Mouse (Mus musculus) embryo, embryonic 10.5 days (tissue): ENCODE data around the gene Zfp938.

Source experiments
- DNase-seq: peaks from one replicate; pipeline ENCODE4 v3.0.0-alpha.2; 2015; ENCODE audit warnings: low spot score

The Zfp938 gene

DNA sequence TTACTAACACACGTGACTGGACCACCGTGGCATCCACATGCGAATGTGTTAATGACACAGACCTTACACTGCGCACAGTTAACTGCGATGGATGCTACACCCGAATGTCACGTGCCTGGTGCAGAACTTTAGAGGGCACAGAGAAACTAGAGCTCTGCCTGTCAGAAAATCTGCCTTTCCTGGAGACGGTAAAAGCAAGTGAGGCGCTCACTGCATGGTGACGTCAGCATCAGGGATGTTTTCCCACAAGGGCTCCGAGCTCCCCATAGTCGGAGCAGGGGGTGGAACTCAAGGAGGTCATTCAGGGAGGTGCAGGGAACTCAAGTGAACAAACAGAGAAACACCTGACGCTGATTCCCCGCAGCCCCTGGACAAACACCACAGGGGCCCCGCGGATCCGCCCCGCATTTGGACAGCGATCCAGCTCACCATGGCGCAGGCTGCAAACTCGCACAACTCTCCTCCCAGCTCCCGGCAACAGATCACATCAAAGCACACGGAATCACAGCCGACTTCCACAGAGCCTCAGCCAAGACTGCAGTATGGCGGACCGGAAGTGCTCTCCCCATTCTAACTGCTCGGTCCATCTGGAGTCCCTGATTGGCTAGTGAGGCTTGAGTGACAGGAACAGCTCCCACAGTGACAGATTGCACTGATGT is at the start of gene Zfp938:
Zfp938 (minus strand) TSS at position 539 of the 659 bp plus-strand sequence.
- DNase-seq, result peak; percentile 92

DNA sequence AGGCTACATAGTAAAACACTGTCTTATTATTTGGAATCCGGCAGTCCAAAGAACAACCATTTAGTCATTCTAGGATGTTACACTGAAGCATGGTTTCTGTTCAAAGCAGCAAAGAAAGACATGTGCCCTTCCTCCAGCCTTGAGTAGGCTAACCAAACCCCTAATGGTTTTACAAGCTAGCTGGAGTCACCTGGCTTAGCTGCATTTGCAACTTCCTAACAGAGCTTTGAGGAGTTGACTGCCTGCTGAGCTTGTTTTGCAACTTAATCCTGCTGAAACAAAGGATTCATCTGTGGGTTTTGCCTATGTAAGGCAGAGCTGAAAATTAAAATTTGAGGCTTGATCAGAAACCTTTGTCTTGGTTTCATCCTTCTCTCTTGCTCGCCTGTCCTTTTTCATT is 16.3 kb upstream of the Zfp938 start:
- no peak for DNase-seq

DNA sequence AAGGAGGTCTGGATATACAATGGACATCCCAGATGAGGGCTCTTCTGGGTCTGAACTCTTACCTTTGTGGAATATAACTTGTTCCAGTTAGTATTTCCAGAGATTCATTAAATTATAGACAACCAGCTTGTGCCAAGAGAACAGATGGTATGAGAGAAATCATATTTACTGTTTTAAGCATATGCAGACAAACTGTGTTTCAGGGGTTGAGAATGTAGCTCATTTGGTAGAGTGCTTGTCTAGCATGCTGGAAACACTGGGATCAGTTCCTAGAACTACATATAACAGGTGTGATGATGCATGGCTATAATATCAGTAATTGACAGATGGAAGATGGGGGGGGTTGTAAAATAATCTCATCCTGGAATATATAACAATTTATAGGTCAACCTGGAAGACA is 3.9 kb upstream of the Zfp938 start:
- no peak for DNase-seq

DNA sequence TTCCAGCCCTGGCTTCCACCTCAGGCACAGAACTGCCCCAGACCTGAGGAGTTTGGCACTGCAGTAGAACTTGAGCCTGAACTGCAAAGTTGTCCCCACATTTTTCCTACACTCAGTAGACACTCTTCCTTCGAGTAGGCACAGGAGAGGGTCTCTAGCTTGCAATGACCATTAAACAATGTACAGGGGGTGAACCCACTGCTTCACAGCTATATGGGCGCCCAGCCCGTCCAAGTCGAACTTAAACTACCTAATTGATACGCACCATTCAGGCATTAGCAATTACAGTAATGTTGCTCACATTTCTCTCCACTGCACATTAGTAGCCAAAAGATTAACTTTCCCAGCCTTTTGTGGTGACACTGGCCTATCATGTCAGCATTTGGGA is 315 bp upstream of the Zfp938 start:
- DNase-seq, result no peak

- peak; percentile 94 for DNase-seq
These were observed 62.6 kb downstream of the Zfp938 start for GRCm38 (mm10) chr10:82178257-82179064.
